Mouse (Mus musculus) CD8-positive naive resting alpha-beta T cell, adult 2 months (primary cell): ENCODE measurements around the gene Cyp4a30b.
"Not testable (repeated sequence)": the region's sequence is repeated elsewhere in the genome, so short reads cannot be mapped to it uniquely, and the experiment has no call there.

Source experiments
- DNase-seq, 2 experiments: peaks; one replicate each; pipeline ENCODE4 v3.0.0; 2022; ENCODE audit warnings: low read depth in 2 of 2, low spot score in 2 of 2

Cyp4a30b gene

GRCm38 (mm10) chr4:115452304-115452703 is at the start of gene Cyp4a30b:
Gene Cyp4a30b, plus strand, starts transcription at chr4:115452604.
- no peak for DNase-seq

DNA sequence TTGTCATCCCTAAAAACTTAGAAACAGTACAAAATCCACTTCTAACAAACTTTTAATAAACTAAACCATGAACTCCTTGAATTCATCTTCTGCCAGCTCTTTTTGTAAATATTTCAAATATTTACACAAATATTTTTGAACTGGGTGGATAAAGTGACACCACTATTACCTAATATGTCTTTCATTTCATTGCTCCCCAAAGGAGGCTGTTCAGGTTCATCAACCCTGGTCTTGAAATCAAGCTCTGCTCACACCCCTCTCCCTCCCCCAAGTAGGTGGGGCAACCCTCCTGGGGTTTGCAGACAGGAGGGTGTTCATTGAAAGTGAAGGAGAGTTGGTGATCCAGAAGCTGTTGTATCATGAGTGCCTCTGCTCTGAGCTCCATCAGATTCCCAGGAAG is 41.1 kb upstream of the Cyp4a30b start, which contains the start of gene Cyp4a12b:
Gene Cyp4a12b, plus strand, starts transcription at position 301 of the 400 bp plus-strand sequence.
- not testable (repeated sequence) for DNase-seq

- no peak for DNase-seq
These were observed 1.7 kb upstream of the Cyp4a30b start for GRCm38 (mm10) chr4:115450577-115451137.

GRCm38 (mm10) chr4:115473585-115473984 is 21.2 kb downstream of the Cyp4a30b start:
- DNase-seq, result not testable (repeated sequence)

- not testable (repeated sequence) for DNase-seq
These were observed 23.6 kb downstream of the Cyp4a30b start for GRCm38 (mm10) chr4:115476051-115476450.

GRCm38 (mm10) chr4:115481006-115481652 is 28.7 kb downstream of the Cyp4a30b start:
- no peak for DNase-seq

- no peak for DNase-seq
These were observed 43.6 kb downstream of the Cyp4a30b start, which contains the start of gene Cyp4a14 for GRCm38 (mm10) chr4:115496001-115496400. Gene Cyp4a14, minus strand, starts transcription at chr4:115496142.

GRCm38 (mm10) chr4:115497466-115497865 is 45.1 kb downstream of the Cyp4a30b start:
- no peak for DNase-seq

GRCm38 (mm10) chr4:115513964-115514363 is 61.6 kb downstream of the Cyp4a30b start:
- DNase-seq, result not testable (repeated sequence)

DNA sequence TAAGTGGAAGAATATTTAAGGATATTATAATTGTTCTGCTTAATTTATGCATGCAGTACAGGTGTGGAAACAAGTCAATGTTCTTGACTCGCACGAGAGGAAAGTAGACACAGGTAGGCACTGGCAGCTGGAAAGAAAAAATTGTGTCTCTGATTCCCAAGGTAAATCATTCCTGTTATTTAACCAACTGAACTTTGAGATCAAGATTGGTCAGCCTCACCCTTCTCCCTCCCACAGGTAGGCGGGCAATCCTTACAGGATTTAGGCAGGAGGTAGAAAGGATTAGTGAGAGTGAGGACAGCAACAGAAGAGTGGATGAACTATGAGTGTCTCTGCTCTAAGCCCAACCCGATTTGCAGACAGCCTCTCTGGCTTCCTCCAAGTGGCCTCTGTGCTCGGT is 65.6 kb downstream of the Cyp4a30b start, which contains the start of gene Cyp4a10:
Gene Cyp4a10, plus strand, starts transcription at position 265 of the 400 bp plus-strand sequence.
- DNase-seq, result not testable (repeated sequence)

DNA sequence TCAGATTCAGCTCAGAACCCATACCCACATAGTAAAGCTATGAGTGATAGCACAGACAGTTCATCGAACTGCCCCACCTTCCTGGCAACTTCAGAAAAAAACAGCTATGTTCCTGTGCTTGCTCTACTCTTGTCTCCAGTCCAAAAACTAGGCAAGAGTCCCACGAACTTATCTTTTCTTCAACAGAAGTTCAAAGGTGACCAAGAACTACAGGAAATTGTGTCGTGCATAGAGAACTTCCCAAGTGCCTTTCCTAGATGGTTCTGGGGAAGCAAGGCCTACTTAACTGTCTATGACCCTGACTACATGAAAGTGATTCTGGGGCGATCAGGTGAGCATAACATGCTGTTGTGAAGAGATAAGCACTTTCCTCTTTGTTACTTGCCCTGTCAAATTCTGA is 67.0 kb downstream of the Cyp4a30b start:
- no peak for DNase-seq
